Comparison of ENCODE assay signal across 9 mouse cellular contexts in genomic region chr3:68583771-68584511, GRCm38 (mm10).
DNase-seq lines count a peak whose midpoint lies in the region; ATAC-seq and TF ChIP-seq lines count a peak whose summit lies in the region.
"Had no signal": no experiment of that assay in that cellular context is flagged by ENCODE, and none has a peak within 500 bp of the region (broad histone marks: within the 10 kb centered on the region; RNA-seq: fewer than 3 reads in every experiment).

No protein-coding gene starts in this region.

- H3K27ac ChIP-seq in kidney, embryonic 15.5 days = peak overlapping the region; percentile 78
- peak overlapping the region; percentile 25; the same call in 1 of the 2 replicates for H3K27ac ChIP-seq in embryonic facial prominence, embryonic 12.5 days
- peak overlapping the region; percentile 97 for H3K27ac ChIP-seq in heart, embryonic 13.5 days (replicated peaks)
- H3K27ac ChIP-seq in limb, embryonic 15.5 days = no peak overlapping the region
- H3K27ac ChIP-seq in small intestine, adult 2 months (ENCODE audit: insufficient read depth, low read depth, low read length) = peak overlapping the region; percentile 61

- H3K27me3 ChIP-seq in kidney, embryonic 15.5 days = no peaks in the 10 kb centered on the region
- no peaks in the 10 kb centered on the region for H3K27me3 ChIP-seq in embryonic facial prominence, embryonic 12.5 days
- no peaks in the 10 kb centered on the region for H3K27me3 ChIP-seq in heart, embryonic 13.5 days (replicated peaks)
- no peaks in the 10 kb centered on the region for H3K27me3 ChIP-seq in limb, embryonic 15.5 days
- no peaks in the 10 kb centered on the region for H3K27me3 ChIP-seq in small intestine, adult 2 months (ENCODE audit: control insufficient read depth, insufficient read depth, low read length)

- WGBS in kidney, embryonic 15.5 days = 63% methylated on average over 14 of the region's 14 CpGs
- WGBS in embryonic facial prominence, embryonic 12.5 days = 35% methylated on average over 14 of the region's 14 CpGs
- WGBS in heart, embryonic 13.5 days = 30% methylated on average over 14 of the region's 14 CpGs
- WGBS in limb, embryonic 15.5 days = 47% methylated on average over 14 of the region's 14 CpGs
- WGBS in small intestine, adult 2 months = 68% methylated on average over 14 of the region's 14 CpGs

- H3K9ac ChIP-seq in kidney, embryonic 15.5 days = 0 out of 2 replicates have a peak overlapping the region, but pooled peaks have one; percentile 17
- H3K9ac ChIP-seq in embryonic facial prominence, embryonic 12.5 days = no peak overlapping the region
- peak overlapping the region; percentile 76 for H3K9ac ChIP-seq in heart, embryonic 13.5 days
- H3K9ac ChIP-seq in limb, embryonic 15.5 days = no peak overlapping the region

- DNase-seq in kidney, adult 11 months = no peak
- DNase-seq in right cerebral cortex, postnatal 36 days (ENCODE audit: low spot score in 2 of 2) = no peak
- no peak for DNase-seq in testis, postnatal 10 days (ENCODE audit: low spot score)

- peak overlapping the region; percentile 39 for H3K4me2 ChIP-seq in kidney, embryonic 15.5 days
- H3K4me2 ChIP-seq in embryonic facial prominence, embryonic 12.5 days (replicated peaks) = peak overlapping the region; percentile 37
- peak overlapping the region; percentile 66 for H3K4me2 ChIP-seq in heart, embryonic 13.5 days
- no peak overlapping the region; the same call in 1 of the 2 replicates for H3K4me2 ChIP-seq in limb, embryonic 15.5 days

- ATAC-seq in kidney, embryonic 15.5 days (replicated peaks; ENCODE audit: low FRiP score) = no peak
- no peak for ATAC-seq in embryonic facial prominence, embryonic 12.5 days (ENCODE audit: insufficient number of reproducible peaks, insufficient read depth, low FRiP score, low TSS enrichment)
- ATAC-seq in heart, embryonic 13.5 days (ENCODE audit: extremely low read depth, insufficient number of reproducible peaks, low FRiP score, low TSS enrichment) = peak; percentile 34; the same call in 1 of the 2 replicates
- peak; percentile 18; the same call in 1 of the 2 replicates for ATAC-seq in limb, embryonic 15.5 days (ENCODE audit: insufficient number of reproducible peaks, low FRiP score, low TSS enrichment, low read depth)

- H3K9me3 ChIP-seq in kidney, embryonic 15.5 days (replicated peaks) = no peaks in the 10 kb centered on the region
- no peaks in the 10 kb centered on the region for H3K9me3 ChIP-seq in embryonic facial prominence, embryonic 12.5 days
- H3K9me3 ChIP-seq in heart, embryonic 13.5 days = no peaks in the 10 kb centered on the region
- no peaks in the 10 kb centered on the region for H3K9me3 ChIP-seq in limb, embryonic 15.5 days

- peaks cover 50% of the 10 kb centered on the region for H3K4me1 ChIP-seq in kidney, embryonic 15.5 days
- peaks cover 43% of the 10 kb centered on the region for H3K4me1 ChIP-seq in embryonic facial prominence, embryonic 12.5 days
- peaks cover 73% of the 10 kb centered on the region for H3K4me1 ChIP-seq in heart, embryonic 13.5 days
- peaks cover 29% of the 10 kb centered on the region for H3K4me1 ChIP-seq in limb, embryonic 15.5 days
- H3K4me1 ChIP-seq in small intestine, adult 2 months (ENCODE audit: control insufficient read depth, insufficient read depth, insufficient read length, low read length) = peaks cover 2% of the 10 kb centered on the region; the same call in 1 of the 2 replicates

- no peaks in the 10 kb centered on the region for H3K36me3 ChIP-seq in kidney, embryonic 15.5 days
- no peaks in the 10 kb centered on the region for H3K36me3 ChIP-seq in embryonic facial prominence, embryonic 12.5 days
- no peaks in the 10 kb centered on the region for H3K36me3 ChIP-seq in heart, embryonic 13.5 days
- no peaks in the 10 kb centered on the region for H3K36me3 ChIP-seq in limb, embryonic 15.5 days
- H3K36me3 ChIP-seq in small intestine, adult 2 months (ENCODE audit: control insufficient read depth, insufficient read depth, low read length) = no peaks in the 10 kb centered on the region

- TF ChIP-seq POLR2A in small intestine, adult 2 months (IDR thresholded peaks at IDR 0.05; ENCODE audit: low read depth, low read length) = no peak

- no peak overlapping the region for H3K4me3 ChIP-seq in kidney, embryonic 15.5 days (replicated peaks)
- no peak overlapping the region for H3K4me3 ChIP-seq in embryonic facial prominence, embryonic 12.5 days
- peak overlapping the region; percentile 38 for H3K4me3 ChIP-seq in heart, embryonic 13.5 days
- no peak overlapping the region for H3K4me3 ChIP-seq in limb, embryonic 15.5 days
- H3K4me3 ChIP-seq in small intestine, adult 2 months (ENCODE audit: low read depth, low read length) = no peak overlapping the region
- H3K4me3 ChIP-seq: erythroblast, embryonic 14.5 days had no signal

- no peak for TF ChIP-seq CTCF in small intestine, adult 2 months (IDR thresholded peaks at IDR 0.05; ENCODE audit: extremely low read depth, insufficient read length, insufficient replicate concordance, low read depth, low read length)

Comparison
In these comparisons a context has a peak if more than half of its experiments do, and no peak if none do; other contexts are left out.
1. ATAC-seq: peak in heart, embryonic 13.5 days (single experiment) and limb, embryonic 15.5 days (single experiment); none in kidney, embryonic 15.5 days (single experiment) and embryonic facial prominence, embryonic 12.5 days (single experiment).
2. H3K9ac ChIP-seq: peak in kidney, embryonic 15.5 days (single experiment) and heart, embryonic 13.5 days (single experiment); none in embryonic facial prominence, embryonic 12.5 days (single experiment) and limb, embryonic 15.5 days (single experiment).